Mouse (Mus musculus) frontal cortex, postnatal 36 days (tissue): Measurements from ENCODE around the gene Gdf9.

ENCODE experiments used
- DNase-seq, 2 experiments: peaks; one replicate each; pipeline ENCODE4 v3.0.0; 2022; ENCODE audit warnings: low spot score in 2 of 2

The Gdf9 gene

DNA sequence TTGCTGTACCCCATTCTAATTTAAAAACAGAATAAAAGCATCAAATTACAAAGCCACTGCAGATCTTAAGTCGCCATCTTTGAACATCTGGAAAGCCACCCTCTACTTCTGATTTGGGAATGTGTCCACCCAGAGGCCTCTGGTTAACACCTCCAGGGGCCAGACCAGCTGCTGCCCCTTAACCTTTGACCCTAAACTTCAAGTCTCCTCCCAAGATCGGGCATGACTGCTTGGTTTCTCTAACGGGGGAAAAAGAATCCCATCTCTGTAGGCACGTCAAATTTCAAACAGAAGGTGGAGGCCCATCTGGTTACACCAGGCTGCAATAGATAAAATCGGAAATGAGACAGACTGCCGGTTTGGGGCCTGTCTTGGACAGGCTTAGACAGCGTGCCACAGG, 47.0 kb downstream of the Gdf9 start:
- no peak for DNase-seq

DNA sequence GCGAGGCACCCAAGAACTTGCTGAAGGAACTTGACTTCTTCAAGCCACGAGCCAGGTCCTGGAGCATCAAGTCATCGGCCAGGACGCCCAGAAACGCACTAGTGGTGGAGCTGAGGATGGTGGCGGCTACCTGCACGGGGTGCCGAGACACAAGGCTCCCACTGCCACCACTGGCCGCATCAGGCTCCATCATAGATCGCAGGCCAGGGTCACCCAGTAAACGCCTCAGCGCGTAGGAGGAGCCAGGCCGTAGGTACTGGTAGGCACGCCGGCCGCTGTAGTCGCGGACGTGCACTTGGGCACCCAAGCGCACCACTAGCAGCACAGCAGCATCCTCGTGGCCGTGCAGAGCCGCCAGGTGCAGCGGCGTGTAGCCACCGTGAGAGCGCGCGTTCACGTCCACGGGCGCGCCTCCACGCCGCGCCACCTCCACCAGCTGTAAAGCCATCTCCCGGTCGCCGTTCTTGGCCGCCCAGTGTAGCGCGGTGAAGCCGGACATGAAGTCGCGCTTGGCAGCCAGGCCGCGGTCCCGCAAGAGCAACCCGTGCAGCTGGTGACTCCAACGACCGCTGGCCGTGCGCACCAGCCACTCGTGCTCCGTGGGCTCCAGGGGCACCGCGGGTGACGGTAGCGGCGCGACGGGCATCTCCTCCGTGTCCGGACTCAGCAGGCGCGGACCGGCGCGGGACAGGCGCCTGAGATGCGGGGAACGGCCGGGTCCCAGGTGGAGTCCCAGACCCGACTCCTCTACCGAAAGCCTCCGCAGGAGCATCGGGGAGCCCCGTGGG, 47.8 kb downstream of the Gdf9 start:
- peak in 1 of 2 experiments; percentile 39 for DNase-seq

DNA sequence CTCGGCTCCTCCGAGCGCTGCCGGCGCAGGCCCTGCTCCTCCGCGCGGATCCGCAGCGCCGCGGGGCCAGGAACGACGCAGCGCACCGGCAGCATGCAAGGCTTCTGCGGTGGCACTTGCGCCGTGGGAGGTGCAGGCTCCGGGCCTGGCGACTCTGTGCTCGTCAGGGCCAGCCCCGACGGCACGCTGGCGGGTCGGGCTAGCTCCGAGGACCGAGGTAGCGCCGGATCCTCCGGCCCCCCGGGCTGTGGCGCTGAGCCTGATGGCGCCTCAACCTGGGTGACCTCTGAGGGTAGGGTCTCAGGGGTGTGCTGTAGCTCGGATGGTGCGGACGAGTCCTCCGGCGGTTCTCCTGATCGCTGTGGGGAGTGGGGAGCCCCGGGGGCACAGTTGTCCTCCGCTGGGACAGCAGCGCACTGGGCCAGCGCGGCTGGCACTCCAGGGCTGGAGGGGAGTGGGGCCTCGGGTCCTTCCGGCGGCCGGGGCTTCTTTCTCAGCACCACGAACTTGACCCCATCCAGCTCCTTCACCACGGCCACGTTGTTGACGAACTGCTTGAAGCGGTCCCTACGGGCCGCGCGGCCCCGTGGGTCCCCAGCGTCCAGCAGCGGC, 48.5 kb downstream of the Gdf9 start:
- peak in 1 of 2 experiments; percentile 38 for DNase-seq

DNA sequence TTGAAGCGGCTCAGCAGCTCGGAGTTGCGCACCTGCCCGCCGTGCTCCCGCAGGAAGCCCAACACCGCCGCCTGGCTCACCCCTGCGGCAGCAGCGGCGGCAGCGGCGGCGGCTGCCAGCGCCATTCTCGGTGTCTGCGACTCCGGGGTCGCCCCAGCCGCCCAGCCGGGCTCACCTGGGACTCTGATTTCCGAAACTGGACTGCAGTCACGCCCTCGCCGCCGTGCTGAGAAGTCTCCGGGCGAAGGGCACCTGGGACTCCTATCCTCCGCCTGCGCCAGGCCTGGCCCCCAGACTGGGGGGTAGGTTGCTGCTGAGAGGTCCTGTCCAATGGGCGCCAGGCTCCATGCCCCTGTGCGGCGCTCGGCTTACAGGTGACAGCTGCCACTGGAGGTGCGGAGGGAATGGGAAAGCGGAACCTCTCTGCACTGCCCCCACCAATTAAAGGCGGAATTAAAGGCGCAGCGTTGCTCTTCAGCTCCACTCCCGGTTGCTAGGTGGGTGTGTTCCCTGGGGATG, 49.0 kb downstream of the Gdf9 start, which contains the start of the genes Gm9945 and Sowaha:
Gene Gm9945, plus strand, starts transcription at position 384 of the 519 bp plus-strand sequence.
Gene Sowaha, minus strand, starts transcription at position 492 of the 519 bp plus-strand sequence.
- peak; percentile 70 to 72 for DNase-seq

DNA sequence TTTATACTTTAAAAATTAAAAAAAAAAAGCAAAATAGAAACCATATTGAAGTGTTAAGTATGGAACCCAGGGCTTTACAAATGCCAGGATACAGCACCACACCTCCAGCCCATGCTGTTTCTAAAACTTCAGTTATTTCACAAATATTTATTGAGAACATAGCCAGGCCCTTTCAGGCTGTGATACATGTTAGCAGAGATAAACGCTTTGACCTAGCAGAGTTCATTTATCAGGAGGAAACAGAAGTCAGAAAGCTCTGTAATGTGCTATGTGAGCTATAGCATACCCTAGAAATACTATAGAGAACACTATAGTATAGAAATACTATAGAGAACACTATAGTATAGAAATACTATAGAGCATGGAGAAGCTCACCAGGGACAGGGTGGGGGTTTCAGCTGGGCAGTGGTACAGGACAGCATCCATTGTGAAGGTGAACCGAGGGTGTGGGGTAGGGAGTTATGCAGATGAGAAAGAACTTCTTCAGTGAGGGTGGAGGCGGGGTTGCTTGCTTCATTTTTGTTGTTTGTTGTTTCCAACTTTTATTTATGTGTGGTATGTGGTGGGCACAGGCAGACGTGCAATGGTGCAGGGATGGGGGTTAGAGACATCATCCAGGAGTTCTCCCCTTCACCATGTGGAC, 50.4 kb downstream of the Gdf9 start:
- DNase-seq: no peak

DNA sequence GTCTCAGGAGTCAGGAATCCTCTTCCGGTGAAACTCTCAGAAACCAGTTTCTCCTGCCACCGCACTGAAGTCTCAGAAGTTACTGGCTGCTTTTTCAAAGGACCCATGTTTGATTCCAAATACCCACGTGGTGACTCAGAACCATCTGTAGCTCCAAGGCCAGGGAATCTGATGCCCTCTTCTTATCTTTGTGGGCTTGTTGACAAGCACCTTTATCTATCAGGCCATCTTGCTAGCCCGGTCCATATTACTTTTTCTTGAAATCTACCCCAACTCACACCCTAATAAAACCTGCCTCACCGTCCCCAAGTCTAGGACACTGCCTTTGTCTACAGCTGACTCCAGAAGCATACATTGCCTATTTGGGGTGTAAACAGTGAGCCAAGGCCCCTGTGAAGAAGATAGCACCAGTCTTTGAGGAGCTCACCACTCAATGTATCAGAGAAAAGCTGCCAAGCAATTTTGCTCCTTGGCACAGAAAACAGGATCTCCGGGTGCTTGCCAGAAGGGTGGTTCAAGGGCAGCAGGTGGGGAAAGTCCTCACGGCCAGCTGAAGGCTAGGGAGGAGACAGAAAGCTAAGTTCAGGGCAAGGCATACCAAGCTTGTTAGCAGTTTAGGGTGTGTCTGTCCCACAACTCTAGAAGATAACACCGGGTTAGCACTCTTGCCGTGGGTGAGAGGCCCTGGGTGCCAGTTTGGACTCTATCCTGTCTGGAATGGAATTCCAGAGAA, 52.5 kb downstream of the Gdf9 start:
- no peak for DNase-seq

DNA sequence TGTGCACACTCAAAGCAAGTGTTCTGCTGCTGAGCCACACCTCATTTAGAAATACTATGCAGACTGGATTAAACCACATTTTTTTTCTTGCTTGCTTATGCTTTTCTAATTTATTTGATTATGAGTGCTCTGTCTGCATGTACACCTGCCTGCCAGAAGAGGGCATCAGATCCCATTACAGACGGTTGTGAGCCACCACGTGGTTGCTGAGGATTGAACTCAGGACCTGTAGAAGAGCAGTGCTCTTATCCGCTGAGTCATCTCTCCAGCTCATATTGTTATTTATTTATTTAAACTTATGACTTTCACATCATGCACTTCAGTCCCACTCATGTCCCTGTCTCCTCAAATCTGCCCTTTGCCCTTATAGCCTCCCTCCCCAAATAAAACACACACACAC, 54.9 kb downstream of the Gdf9 start:
- DNase-seq: no peak

DNA sequence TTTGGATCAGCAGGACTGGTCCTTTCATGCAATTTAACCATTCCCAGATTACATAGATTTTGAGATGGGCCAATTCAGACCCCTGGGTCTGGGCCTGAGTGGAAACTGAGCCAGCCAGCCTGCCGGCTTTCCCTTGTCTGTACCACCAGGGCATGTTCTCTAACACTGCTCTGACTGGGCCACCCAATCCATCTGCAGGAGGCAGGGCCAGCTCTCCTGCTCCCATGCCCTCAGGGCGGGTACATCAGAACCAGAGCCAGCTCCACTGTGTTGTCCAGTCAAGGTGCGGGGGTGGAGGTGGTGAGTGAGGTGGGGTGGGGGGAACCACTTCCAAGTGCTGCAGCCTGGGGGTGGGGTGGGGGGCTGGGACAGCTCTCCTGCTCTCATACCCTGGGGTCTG, 55.5 kb downstream of the Gdf9 start:
- no peak for DNase-seq

DNA sequence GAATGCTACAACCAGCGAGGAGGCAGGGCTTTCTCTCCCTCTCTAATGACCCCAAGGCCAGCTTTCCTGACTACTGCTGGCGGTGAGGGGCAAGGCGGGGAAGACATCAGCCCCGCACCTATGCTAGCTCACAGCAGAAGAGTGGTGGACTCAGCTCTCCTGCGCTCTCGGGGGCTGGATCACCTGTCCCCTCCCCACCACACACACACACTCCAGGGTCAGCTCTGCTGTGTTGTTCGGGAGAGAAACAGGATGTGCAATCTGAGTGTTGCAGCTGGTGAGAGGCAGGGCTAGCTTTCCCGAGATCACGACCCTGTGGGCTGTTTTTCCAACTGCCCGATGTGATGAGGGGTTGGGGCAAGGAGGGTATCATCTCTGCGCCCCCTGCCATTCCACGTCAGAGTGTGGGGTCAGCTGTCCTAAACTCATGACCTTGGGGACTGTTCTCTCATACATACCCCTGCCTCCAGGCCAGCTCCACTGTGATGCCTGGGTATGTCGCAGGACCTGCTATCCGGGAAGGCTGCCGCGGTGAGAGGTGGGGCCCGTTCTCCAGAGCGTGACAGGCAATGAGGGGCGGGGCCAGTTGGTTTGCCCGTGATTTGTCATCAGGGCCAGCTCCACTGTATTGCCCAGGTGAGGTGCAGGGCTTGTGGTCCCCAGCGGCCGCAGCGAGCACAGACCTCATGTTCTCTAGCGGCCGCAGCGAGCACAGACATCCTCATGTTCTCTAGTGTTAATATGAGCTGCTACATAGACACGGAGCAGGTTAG, 56.2 kb downstream of the Gdf9 start:
- no peak for DNase-seq
